Mouse (Mus musculus) CH12.LX (cell line): ENCODE measurements at regions not wholly inside any gene's neighbourhood (a gene's known extent, or its start where the extent isn't known, plus 50 kb on each side); places are given as distances from the start of the nearest gene placed in this dataset.

Experiments
- DNase-seq: peaks from one replicate; pipeline ENCODE4 v3.0.0-alpha.2; 2013; ENCODE audit errors: extremely low read depth
- H3K27ac ChIP-seq: 2 replicates; pipeline ENCODE4 v1.5.1; 2012; ENCODE audit warnings: low read depth, mild to moderate bottlenecking, control low read depth, moderate library complexity; ENCODE audit not compliant: insufficient read depth
- H3K27me3 ChIP-seq: replicated peaks from 2 replicates; pipeline ENCODE3; 2012; ENCODE audit warnings: inconsistent platforms
- H3K36me3 ChIP-seq, 2 experiments: replicated peaks in 1 of 2; 2 replicates each; pipeline versions ENCODE3 to v1.6.1; 2012; ENCODE audit warnings: inconsistent platforms in 1 of 2, low read length in 1 of 2, mild to moderate bottlenecking in 1 of 2, mixed read lengths in 1 of 2, moderate library complexity in 1 of 2; ENCODE audit not compliant: control insufficient read depth in 1 of 2, insufficient read depth in 1 of 2
- H3K4me1 ChIP-seq, 2 experiments: 2 replicates each; pipeline ENCODE4 v1.6.1; 2012; ENCODE audit warnings: inconsistent platforms in 1 of 2, moderate library complexity in 1 of 2; ENCODE audit not compliant: insufficient read depth in 2 of 2, control insufficient read depth in 1 of 2
- H3K4me2 ChIP-seq: 2 replicates; pipeline ENCODE4 v1.6.1; 2012; ENCODE audit warnings: low read depth, mild to moderate bottlenecking, control low read depth; ENCODE audit not compliant: poor library complexity, insufficient read depth, severe bottlenecking
- H3K4me3 ChIP-seq, 3 experiments: fragments of 150-350 bp in 1 of 3; sonication (generic) in 1 of 3; replicated peaks in 1 of 3; 2 replicates each; pipeline versions ENCODE3 to v1.5.1; 2011 to 2012; ENCODE audit warnings: low read depth in 2 of 3, low read length in 2 of 3, mild to moderate bottlenecking in 2 of 3, moderate library complexity in 2 of 3, control low read depth in 1 of 3, improper control_type of control experiment in 1 of 3, inconsistent platforms in 1 of 3, mixed read lengths in 1 of 3; ENCODE audit not compliant: poor library complexity in 1 of 3
- H3K79me2 ChIP-seq: replicated peaks from 2 replicates; pipeline ENCODE4 v1.6.1; 2012; ENCODE audit warnings: mild to moderate bottlenecking, moderate library complexity; ENCODE audit not compliant: control insufficient read depth, poor library complexity, insufficient read depth, severe bottlenecking; ENCODE audit errors: extremely low read depth
- H3K9ac ChIP-seq: 2 replicates; pipeline ENCODE4 v1.6.1; 2012; ENCODE audit warnings: low read depth, mild to moderate bottlenecking, control low read depth, moderate library complexity; ENCODE audit not compliant: insufficient read depth
- H3K9me3 ChIP-seq: replicated peaks from 2 replicates; pipeline ENCODE3; 2012; ENCODE audit warnings: low read length, inconsistent platforms, mixed read lengths
- CHD1 ChIP-seq: IDR thresholded peaks from 2 replicates; pipeline ENCODE4 v1.6.1; 2012; ENCODE audit warnings: low read depth, low read length, improper control_type of control experiment, inconsistent platforms
- CHD2 ChIP-seq: IDR thresholded peaks from 2 replicates; pipeline ENCODE4 v1.6.1; 2011; ENCODE audit warnings: low read length, improper control_type of control experiment
- JUN ChIP-seq: IDR thresholded peaks from 2 replicates; pipeline ENCODE4 v1.6.1; 2011; ENCODE audit warnings: low read depth, mild to moderate bottlenecking, low read length, improper control_type of control experiment, moderate library complexity; ENCODE audit not compliant: insufficient read depth
- KAT2A ChIP-seq: IDR thresholded peaks from 2 replicates; pipeline ENCODE4 v1.6.1; 2012; ENCODE audit warnings: low read length, improper control_type of control experiment, inconsistent platforms; ENCODE audit not compliant: insufficient replicate concordance
- MAZ ChIP-seq: IDR thresholded peaks from 2 replicates; pipeline ENCODE4 v1.6.1; 2012; ENCODE audit warnings: low read depth, mild to moderate bottlenecking, inconsistent platforms, low read length, improper control_type of control experiment, moderate library complexity
- MEF2A ChIP-seq: IDR thresholded peaks from 2 replicates; pipeline ENCODE4 v1.6.1; 2014; ENCODE audit warnings: low read depth, mild to moderate bottlenecking, inconsistent platforms, low read length, improper control_type of control experiment, borderline replicate concordance
- MXI1 ChIP-seq: IDR thresholded peaks from 2 replicates; pipeline ENCODE4 v1.6.1; 2011; ENCODE audit warnings: mild to moderate bottlenecking, low read depth, low read length, improper control_type of control experiment
- NRF1 ChIP-seq: IDR thresholded peaks from 2 replicates; pipeline ENCODE4 v1.6.1; 2014; ENCODE audit warnings: low read depth, mild to moderate bottlenecking, inconsistent platforms, low read length, improper control_type of control experiment, moderate library complexity
- RAD21 ChIP-seq: IDR thresholded peaks from 2 replicates; pipeline ENCODE4 v1.6.1; 2011; ENCODE audit warnings: low read depth, mild to moderate bottlenecking, low read length, improper control_type of control experiment, moderate library complexity
- SIN3A ChIP-seq: IDR thresholded peaks from 2 replicates; pipeline ENCODE4 v1.6.1; 2012; ENCODE audit warnings: low read length, improper control_type of control experiment, inconsistent platforms
- SMC3 ChIP-seq: IDR thresholded peaks from 2 replicates; pipeline ENCODE4 v1.6.1; 2011; ENCODE audit warnings: low read depth, low read length, improper control_type of control experiment
- TBP ChIP-seq: conservative IDR thresholded peaks from 2 replicates; pipeline ENCODE4 v1.6.1; 2011; ENCODE audit warnings: low read depth, low read length, improper control_type of control experiment
- TCF12 ChIP-seq: IDR thresholded peaks from 2 replicates; pipeline ENCODE4 v1.6.1; 2014; ENCODE audit warnings: low read depth, mild to moderate bottlenecking, inconsistent platforms, low read length, improper control_type of control experiment
- USF1 ChIP-seq: IDR thresholded peaks from 2 replicates; pipeline ENCODE4 v1.6.1; 2014; ENCODE audit warnings: low read depth, mild to moderate bottlenecking, inconsistent platforms, low read length, improper control_type of control experiment
- USF2 ChIP-seq: conservative IDR thresholded peaks from 2 replicates; pipeline ENCODE4 v1.6.1; 2011; ENCODE audit warnings: low read depth, low read length, improper control_type of control experiment
- ZMIZ1 ChIP-seq: IDR thresholded peaks from 2 replicates; pipeline ENCODE4 v1.6.1; 2012; ENCODE audit warnings: low read depth, mild to moderate bottlenecking, inconsistent platforms, low read length, improper control_type of control experiment
- dilution Hi-C: fragments of 300-500 bp; cut with MboI; formaldehyde crosslinking; loops from 2 replicates; pipeline ENCODE4 v1.14.3; 2020; ENCODE audit warnings: low sequenced_read_pairs; ENCODE audit not compliant: extremely low pct_unique_long_range_greater_than_20kb, extremely low pct_ligation_motif_present
- in situ Hi-C: fragments of 300-500 bp; cut with MboI; formaldehyde crosslinking; loops from 3 replicates; pipeline ENCODE4 v1.14.3; 2019; ENCODE audit warnings: low sequenced_read_pairs, low pct_ligation_motif_present, low pct_unique_long_range_greater_than_20kb, mixed read lengths

DNA sequence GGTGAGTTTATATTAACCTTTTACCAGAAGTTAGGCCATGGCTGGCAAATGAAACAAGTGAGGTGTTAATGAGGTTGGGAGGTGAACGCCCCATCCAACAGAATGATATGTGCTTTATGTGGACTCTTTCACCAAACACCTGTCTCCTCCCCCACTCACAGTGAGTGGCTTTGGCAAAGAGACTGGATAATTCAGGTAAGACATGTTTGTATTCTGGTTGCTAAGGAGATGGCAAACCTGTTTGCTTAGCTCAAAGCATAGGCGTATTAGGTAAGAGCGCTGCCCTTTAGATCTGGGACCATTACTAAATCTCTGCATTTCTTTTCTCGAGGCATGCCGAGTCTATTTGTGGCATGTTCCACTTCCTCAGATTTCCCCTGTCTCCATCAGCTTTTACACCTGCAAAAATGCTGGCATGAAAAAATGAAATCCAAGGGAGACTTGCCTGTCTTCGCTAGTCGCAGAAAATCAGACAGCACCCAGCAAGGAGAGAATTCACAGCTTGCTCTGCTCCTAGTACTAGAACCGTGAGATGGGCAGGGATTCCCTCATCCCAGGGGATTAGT is 176.7 kb upstream of the Serp2 start:
- no peak for TF ChIP-seq CHD2
- TF ChIP-seq SIN3A = no peak
- no peak for TF ChIP-seq ZMIZ1
- TF ChIP-seq RAD21 = no peak
- no peak for TF ChIP-seq TCF12
- no peak for TF ChIP-seq JUN
- no peak for TF ChIP-seq SMC3
- no peak for TF ChIP-seq CHD1
- no peak for TF ChIP-seq KAT2A
- TF ChIP-seq MAZ = no peak
- TF ChIP-seq USF2 = no peak
- TF ChIP-seq MXI1 = no peak
- TF ChIP-seq MEF2A = no peak
- no peak for TF ChIP-seq TBP
- TF ChIP-seq NRF1 = no peak
- TF ChIP-seq USF1 = no peak
- Histone ChIP-seq H3K9me3 (no peaks in the 10 kb centered on the region), H3K36me3 (no peaks in the 10 kb centered on the region), H3K27ac (no peak overlapping the region), H3K4me2 (no peak overlapping the region), H3K9ac (no peak overlapping the region), H3K4me3 (no peak overlapping the region), H3K27me3 (no peaks in the 10 kb centered on the region), H3K4me1 (peaks cover 0 to 39% of the 10 kb centered on the region in 2 experiments; a peak in 2 of 4 replicates), H3K79me2 (no peaks in the 10 kb centered on the region)
- DNase-seq = no peak
- dilution Hi-C loops (no loop called here), in situ Hi-C loops (no loop called here)

- no peak overlapping the region for H3K4me3 ChIP-seq
- in situ Hi-C loops = no loop called here
- dilution Hi-C loops = no loop called here
Observed at GRCm38 (mm10) chr14:76731096-76731986, 174.7 kb upstream of the Serp2 start.

More at GRCm38 (mm10) chr14:76731096-76731986, 174.7 kb upstream of the Serp2 start:
- no peak for DNase-seq
- no peaks in the 10 kb centered on the region for H3K9me3 ChIP-seq
- H3K4me1 ChIP-seq = peaks cover 0 to 23% of the 10 kb centered on the region in 2 experiments; a peak in 2 of 4 replicates
- no peak overlapping the region for H3K4me2 ChIP-seq
- H3K36me3 ChIP-seq = no peaks in the 10 kb centered on the region
- H3K79me2 ChIP-seq = no peaks in the 10 kb centered on the region
- TF ChIP-seq RAD21 (no peak), NRF1 (no peak)
- no peak overlapping the region for H3K27ac ChIP-seq
- H3K27me3 ChIP-seq = no peaks in the 10 kb centered on the region
- H3K9ac ChIP-seq = no peak overlapping the region
